Mouse (Mus musculus): ENCODE measurements at regions not wholly inside any gene's neighbourhood (a gene's known extent, or its start where the extent isn't known, plus 50 kb on each side); places are given as distances from the start of the nearest gene placed in this dataset.

- peak; percentile 17 for DNase-seq
Observed at GRCm38 (mm10) chr13:97651761-97652160, 108.7 kb downstream of the Gm10260 start.

- DNase-seq: no peak
Observed at GRCm38 (mm10) chr13:97651176-97651575, 109.3 kb downstream of the Gm10260 start.

DNA sequence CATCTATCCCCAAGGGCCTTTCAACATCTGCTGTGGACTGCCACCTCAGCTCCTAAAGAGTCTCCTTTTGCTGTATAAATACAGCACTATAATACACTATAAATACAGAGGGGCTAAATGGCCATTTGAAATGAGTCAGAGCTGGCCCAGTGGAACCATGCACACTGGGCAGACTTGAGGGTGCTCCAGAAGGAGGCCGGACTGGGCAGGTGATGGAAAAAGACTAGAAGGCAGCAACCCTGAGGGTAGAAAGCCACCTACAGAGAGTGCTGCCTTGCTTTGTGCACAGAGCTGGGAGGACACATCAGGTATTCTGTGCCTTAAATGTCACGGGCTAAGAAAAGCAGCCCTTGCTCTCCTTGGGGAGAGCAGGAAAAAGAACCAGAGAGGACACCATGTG, 110.2 kb downstream of the Gm10260 start:
- no peak for DNase-seq

DNA sequence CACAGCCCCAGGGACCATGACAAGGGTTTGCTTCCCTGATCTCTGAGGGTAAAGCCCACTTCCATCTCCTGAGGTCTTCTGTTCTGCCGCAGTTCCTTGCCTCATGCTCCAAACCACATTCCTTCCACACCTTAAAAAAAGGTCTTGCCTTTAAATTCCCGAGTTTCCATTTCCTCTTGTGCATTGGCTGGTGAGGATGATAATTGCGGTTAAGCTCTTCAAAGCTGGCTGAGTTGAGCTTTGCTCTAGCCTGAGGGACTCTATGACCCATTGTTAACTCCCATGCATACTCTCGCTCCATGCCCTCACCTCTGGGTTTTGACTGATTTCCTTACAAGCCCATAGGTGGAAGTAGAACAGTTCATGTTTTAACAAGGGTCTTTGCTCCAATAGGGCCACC, 112.9 kb downstream of the Gm10260 start:
- no peak for DNase-seq

DNA sequence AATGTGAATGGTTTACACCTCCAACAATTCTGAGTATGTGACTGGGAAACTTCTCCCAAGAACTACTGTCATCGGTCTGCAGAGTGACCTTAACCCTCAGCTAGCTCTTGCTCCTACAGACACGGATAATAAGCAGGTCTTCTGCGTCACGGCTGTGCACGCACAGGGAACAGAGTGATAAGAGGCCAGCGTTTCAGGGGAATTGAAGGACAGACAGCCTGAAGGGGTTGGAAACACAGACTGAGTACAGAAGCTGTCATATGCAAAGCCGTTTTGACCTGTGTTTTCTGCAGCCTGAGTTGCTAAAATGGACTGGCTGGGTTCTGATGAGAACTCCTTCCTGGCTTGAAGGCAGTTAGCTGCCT, 114.4 kb downstream of the Gm10260 start:
- peak; percentile 14 for DNase-seq

- DNase-seq: peak; percentile 77
Observed at GRCm38 (mm10) chr13:97645107-97646020, 115.1 kb downstream of the Gm10260 start.

GRCm38 (mm10) chr13:97640236-97640635, 120.2 kb downstream of the Gm10260 start:
- DNase-seq: no peak

DNA sequence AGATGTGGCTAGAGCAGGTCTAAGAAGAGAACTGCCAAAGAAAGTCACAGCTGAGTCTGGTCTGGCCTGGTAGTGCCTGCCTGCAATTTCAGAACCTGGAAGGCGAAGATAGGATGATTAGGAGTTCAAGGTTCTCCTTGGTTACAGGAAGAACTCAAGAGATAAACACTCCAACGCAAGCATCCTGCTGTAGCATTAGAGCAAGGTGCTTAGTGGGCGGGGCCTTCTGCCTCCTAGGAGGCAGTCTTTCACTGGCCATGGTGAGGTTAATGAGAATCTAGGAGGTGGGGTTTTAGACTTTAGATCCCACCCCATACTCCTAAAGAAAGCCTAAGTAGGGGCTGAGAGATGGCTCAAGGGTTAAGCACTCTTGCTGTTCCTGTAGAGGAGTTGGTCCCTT, 120.8 kb downstream of the Gm10260 start:
- no peak for DNase-seq

- DNase-seq: peak; percentile 21
Observed at GRCm38 (mm10) chr13:97638457-97639088, 121.9 kb downstream of the Gm10260 start.

GRCm38 (mm10) chr13:97637506-97637905, 122.9 kb downstream of the Gm10260 start:
- DNase-seq: no peak

DNA sequence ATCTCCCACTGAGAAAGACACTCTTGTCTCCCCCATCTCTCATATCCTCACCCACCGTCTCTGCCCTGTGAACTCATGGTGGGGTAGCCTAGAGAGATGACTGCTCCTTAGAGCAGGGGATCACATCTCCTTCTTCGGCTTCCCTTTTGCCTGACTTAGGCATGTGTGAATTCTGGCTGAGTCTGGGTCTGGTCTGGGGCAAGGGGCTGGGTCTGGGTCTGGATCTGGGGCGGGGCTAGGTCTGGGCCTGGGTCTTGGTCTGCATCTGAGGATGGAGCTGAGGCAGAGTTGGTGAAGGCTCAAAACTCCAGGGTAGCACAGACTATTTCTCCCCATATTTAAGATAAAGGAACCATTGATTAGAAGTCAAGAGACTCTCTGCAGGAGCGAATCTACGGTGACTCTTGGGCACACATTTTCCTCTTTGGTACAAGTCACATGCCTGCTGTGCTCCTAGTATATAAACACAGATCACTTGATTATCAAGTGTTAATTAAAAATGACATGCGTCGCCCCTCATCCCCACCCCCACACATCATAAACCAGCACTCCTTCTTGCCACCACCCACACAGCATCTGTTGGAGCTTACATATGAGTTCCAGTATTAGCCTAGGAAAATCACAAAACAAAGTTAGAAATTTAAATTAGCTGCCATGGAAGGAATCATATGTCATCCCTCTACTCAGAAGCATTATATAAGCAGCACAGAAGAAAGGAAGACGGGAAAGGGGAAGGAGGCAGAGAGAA, 126.2 kb downstream of the Gm10260 start:
- no peak for DNase-seq

DNA sequence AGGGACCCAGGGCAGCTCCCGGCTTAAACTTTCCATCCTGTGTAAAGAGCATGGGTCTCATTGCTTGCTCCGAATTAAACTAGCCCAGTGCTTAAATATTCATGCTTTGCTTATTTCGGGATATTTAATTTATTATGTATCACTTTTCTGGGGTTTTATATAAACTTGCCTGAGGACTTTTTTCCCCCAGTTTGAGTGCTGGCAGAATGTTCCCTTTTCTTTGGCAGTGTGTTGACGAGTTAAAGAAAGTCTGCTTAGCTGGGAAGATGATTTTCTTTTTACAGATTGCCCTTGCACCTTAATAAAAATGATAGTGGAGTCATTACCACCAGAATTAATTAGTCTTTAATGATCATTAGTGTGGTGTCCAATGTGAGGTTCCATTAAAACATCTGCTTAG, 126.9 kb downstream of the Gm10260 start:
- DNase-seq: no peak

GRCm38 (mm10) chr13:97631872-97632402, 128.5 kb downstream of the Gm10260 start:
- no peak for DNase-seq

DNA sequence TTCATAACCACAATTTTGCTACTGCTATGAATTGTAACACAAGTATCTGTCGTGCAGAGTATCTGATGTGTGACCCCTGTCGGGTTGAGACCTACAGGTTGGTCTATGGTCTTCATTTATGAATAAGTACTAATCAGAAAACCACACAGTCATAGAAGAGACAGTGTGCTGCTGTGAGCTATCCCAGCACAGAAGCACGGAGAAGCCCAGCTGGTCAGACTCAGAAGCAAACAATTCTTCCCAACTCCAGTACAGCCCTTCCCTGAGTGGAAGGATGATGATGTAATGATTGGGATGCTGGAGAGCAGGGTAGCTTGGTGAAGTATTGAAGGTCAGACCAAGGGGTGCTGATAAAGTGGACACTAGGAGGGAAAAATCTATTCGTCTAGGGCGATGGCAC, 129.5 kb downstream of the Gm10260 start:
- no peak for DNase-seq

- no peak for DNase-seq
Observed at GRCm38 (mm10) chr13:97628608-97629007, 131.8 kb downstream of the Gm10260 start.

DNA sequence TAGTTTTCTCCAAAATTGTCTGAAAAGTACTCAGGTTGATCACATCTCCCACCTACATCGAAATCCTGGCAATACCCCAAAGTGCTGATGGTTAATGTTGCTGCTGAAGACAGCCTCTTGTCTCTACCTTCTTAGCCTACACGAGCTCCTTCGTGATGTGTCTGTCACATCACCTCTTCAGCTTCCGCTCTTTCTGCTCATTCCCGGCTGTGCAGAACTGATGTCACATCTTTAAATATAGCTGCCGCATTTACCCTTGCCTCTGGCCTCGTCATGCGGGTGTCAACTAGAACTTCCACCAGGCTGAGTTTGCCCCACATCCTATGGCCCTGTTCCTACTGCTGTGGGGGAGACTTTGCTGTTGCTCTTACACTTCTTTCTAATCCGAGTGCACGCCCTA, 133.2 kb downstream of the Gm10260 start:
- no peak for DNase-seq

DNA sequence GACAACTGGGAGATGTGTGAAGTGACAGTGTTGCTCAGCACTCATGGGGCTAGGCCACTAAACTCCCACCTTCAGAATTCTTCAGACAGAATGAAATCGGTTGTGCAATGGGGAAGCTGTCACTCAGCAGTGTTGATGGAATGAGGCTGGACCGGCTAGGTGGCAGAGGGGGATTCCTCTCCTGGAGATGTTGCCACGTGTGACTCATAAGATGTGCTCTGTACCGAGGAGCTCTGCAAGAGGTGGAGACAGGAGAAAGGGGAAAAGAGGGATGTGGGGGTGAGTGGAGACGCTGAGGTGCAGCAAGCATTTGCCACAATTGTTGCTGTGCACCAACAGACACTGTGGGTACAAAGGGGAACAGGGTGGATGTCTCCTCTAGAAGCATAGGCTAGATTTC, 133.6 kb downstream of the Gm10260 start:
- DNase-seq: no peak

GRCm38 (mm10) chr13:97626116-97626515, 134.3 kb downstream of the Gm10260 start:
- no peak for DNase-seq

- no peak for DNase-seq
Observed at GRCm38 (mm10) chr13:97625391-97625790, 135.0 kb downstream of the Gm10260 start.

DNA sequence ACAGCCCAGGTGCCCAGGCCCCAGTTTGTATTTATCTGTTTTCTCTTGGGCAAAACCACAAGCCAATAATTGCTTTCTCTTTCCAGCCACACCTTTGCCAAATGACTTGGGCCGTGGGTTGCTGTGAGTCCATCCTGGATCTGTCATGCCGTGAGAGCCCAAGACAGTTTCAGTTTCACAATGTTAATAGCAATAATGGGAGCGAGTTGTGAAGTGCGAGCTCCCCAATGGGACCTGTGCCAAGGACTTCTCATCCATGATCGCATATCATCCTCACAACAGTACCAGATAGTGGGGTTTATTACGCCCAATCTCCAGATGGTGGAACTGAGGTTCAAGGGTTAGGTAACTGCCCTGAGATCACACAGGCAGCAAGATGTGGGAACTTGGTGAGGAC, 142.2 kb downstream of the Gm10260 start:
- DNase-seq: peak; percentile 20

- DNase-seq: no peak
Observed at GRCm38 (mm10) chr13:97617511-97618189, 142.8 kb downstream of the Gm10260 start.

DNA sequence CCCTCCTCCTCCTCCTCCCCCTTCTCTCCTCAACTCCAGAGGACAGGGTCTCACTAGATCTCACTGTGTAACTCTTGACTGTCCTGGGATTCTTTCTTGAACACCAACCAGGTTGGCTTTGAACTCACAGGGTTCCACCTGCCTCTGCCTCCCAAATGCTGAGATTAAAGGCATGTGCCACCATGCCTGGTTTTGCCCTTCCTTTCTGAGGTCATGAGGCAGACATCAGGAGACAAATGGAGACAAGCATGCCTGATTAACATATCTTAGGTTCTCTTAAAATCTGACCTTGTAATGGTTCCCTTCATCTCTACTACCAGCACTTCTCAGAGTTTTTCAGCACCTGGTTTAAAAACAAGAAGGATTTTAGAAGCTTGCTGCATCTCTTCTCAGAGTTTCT, 143.5 kb downstream of the Gm10260 start:
- no peak for DNase-seq

DNA sequence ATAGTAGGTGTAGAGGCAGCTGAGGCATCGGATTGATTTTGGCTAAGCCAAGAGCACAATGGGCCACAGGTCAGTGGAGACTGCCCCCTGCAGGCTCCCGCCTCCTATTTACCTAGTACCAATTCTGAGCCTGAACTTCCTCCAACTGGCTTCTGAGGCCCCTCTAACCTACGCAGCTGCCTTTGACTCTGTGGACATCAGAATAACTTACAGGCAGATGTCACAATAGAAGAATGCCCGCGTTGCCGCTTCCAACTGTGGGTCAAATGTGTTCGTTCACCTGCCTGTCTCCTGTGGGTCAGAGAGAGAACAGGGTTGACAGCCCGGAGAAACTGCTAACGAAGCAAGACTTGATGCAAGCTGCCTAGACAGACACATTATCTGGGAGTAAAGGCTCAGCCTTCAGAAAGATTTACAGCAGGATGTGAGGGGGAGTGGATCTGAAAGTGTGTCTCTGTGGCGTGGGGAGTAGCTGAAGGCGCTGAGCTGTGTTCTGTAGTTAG, 153.2 kb downstream of the Gm10260 start:
- DNase-seq: peak; percentile 79

Measured in lung, postnatal 36 days (tissue).